Mouse (Mus musculus) embryonic fibroblast, embryonic 13.5 days (primary cell): ENCODE measurements around the gene Eipr1.

Source experiments
- CTCF ChIP-seq: IDR thresholded peaks from 2 replicates; pipeline ENCODE4 v1.5.1; 2011; ENCODE audit warnings: mild to moderate bottlenecking, control low read depth, low read length, moderate library complexity, borderline replicate concordance; ENCODE audit not compliant: insufficient read depth
- POLR2A ChIP-seq: IDR thresholded peaks from 2 replicates; pipeline ENCODE4 v1.6.1; 2011; ENCODE audit warnings: low read depth, mild to moderate bottlenecking, control low read depth, low read length, moderate library complexity

DNA sequence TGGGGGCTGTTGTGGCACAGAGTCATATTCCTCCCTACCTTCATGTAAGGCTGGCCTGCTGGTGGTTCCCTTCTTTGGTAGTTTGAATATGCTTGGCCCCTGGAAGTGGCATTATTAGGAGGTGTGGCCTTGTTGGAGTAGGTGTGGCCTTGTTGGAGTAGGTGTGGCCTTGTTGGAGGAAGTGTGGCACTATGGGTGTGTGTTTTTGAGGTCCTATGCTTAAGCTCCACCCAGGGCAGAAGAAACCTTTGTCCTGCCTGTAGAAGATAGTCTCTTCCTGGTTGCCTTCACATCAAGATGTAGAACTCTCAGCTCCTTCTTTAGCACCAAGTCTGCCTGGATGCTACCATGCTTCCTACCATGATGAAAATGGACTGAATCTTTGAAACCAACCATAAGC is 51.4 kb downstream of the Eipr1 start:
- no peak for TF ChIP-seq CTCF
- TF ChIP-seq POLR2A: no peak
